Mouse (Mus musculus) thymus, adult 2 months (tissue): Measurements from ENCODE around the gene Flnc.

Source experiments
- CTCF ChIP-seq: fragments of 200-500 bp; IDR thresholded peaks from 2 replicates; pipeline ENCODE4 v1.5.1; 2012; ENCODE audit warnings: mild to moderate bottlenecking, control low read depth, low read length, moderate library complexity, borderline replicate concordance; ENCODE audit not compliant: control insufficient read depth, poor library complexity, insufficient read depth; ENCODE audit errors: extremely low read depth
- POLR2A ChIP-seq: fragments of 200-500 bp; IDR thresholded peaks from 2 replicates; pipeline ENCODE4 v1.6.1; 2012; ENCODE audit warnings: mild to moderate bottlenecking, low read length, control low read depth, moderate library complexity; ENCODE audit not compliant: control insufficient read depth, poor library complexity, insufficient read depth; ENCODE audit errors: extremely low read depth

GRCm38 (mm10) chr6:29439251-29439650 lies 6.2 kb downstream of the Flnc start:
- no peak for TF ChIP-seq CTCF
- TF ChIP-seq POLR2A = no peak
